Mouse (Mus musculus): ENCODE measurements around the gene Dcbld1.

Dcbld1 gene

GRCm38 (mm10) chr10:52360241-52360735, 126.9 kb downstream of the Dcbld1 start:
- Histone ChIP-seq H3K4me3 (replicated peaks; ENCODE audit: low read length) (no peak overlapping the region), H3K4me1 (replicated peaks; ENCODE audit: low read depth, low read length) (peaks cover 8% of the 10 kb centered on the region; the same call in 1 of the 2 replicates), H3K36me3 (ENCODE audit: insufficient read depth, low read length) (peaks cover 4% of the 10 kb centered on the region; the same call in 1 of the 2 replicates), H3K27me3 (ENCODE audit: insufficient read depth, low read length) (no peaks in the 10 kb centered on the region), H3K9me3 (ENCODE audit: low read length) (no peaks in the 10 kb centered on the region)
- no peak for TF ChIP-seq POU5F1 (IDR thresholded peaks at IDR 0.05; ENCODE audit: borderline replicate concordance, low read length)
- no peak for TF ChIP-seq NANOG (IDR thresholded peaks at IDR 0.05; ENCODE audit: borderline replicate concordance, low read length)
- TF ChIP-seq CTCF (conservative IDR thresholded peaks at IDR 0.05; ENCODE audit: low read length), result no peak

- Histone ChIP-seq H3K9me3 (ENCODE audit: low read length) (no peaks in the 10 kb centered on the region), H3K4me1 (replicated peaks; ENCODE audit: low read depth, low read length) (peaks cover 8% of the 10 kb centered on the region; the same call in 1 of the 2 replicates), H3K27me3 (ENCODE audit: insufficient read depth, low read length) (no peaks in the 10 kb centered on the region), H3K4me3 (replicated peaks; ENCODE audit: low read length) (no peak overlapping the region), H3K36me3 (ENCODE audit: insufficient read depth, low read length) (peaks cover 4% of the 10 kb centered on the region; the same call in 1 of the 2 replicates)
- TF ChIP-seq NANOG (IDR thresholded peaks at IDR 0.05; ENCODE audit: borderline replicate concordance, low read length) (no peak), POU5F1 (IDR thresholded peaks at IDR 0.05; ENCODE audit: borderline replicate concordance, low read length) (no peak)
Measured at GRCm38 (mm10) chr10:52360862-52361609, 127.6 kb downstream of the Dcbld1 start.

- TF ChIP-seq NANOG (IDR thresholded peaks at IDR 0.05; ENCODE audit: borderline replicate concordance, low read length) (no peak), CTCF (conservative IDR thresholded peaks at IDR 0.05; ENCODE audit: low read length) (no peak), POU5F1 (IDR thresholded peaks at IDR 0.05; ENCODE audit: borderline replicate concordance, low read length) (no peak)
Measured at GRCm38 (mm10) chr10:52368376-52368775, 135.0 kb downstream of the Dcbld1 start.

More at GRCm38 (mm10) chr10:52368376-52368775, 135.0 kb downstream of the Dcbld1 start:
- no peaks in the 10 kb centered on the region for H3K4me1 ChIP-seq (replicated peaks; ENCODE audit: low read depth, low read length)
- H3K27me3 ChIP-seq (ENCODE audit: insufficient read depth, low read length), result no peaks in the 10 kb centered on the region
- H3K36me3 ChIP-seq (ENCODE audit: insufficient read depth, low read length), result no peaks in the 10 kb centered on the region
- H3K4me3 ChIP-seq (replicated peaks; ENCODE audit: low read length), result no peak overlapping the region
- no peaks in the 10 kb centered on the region for H3K9me3 ChIP-seq (ENCODE audit: low read length)
